Mouse (Mus musculus) spleen, postnatal 4 days (tissue): ENCODE results near the gene Irs1.

Experiments used
- DNase-seq, 2 experiments: peaks; one replicate each; pipeline ENCODE4 v3.0.0; 2022; ENCODE audit warnings: low spot score in 2 of 2

The Irs1 gene

DNA sequence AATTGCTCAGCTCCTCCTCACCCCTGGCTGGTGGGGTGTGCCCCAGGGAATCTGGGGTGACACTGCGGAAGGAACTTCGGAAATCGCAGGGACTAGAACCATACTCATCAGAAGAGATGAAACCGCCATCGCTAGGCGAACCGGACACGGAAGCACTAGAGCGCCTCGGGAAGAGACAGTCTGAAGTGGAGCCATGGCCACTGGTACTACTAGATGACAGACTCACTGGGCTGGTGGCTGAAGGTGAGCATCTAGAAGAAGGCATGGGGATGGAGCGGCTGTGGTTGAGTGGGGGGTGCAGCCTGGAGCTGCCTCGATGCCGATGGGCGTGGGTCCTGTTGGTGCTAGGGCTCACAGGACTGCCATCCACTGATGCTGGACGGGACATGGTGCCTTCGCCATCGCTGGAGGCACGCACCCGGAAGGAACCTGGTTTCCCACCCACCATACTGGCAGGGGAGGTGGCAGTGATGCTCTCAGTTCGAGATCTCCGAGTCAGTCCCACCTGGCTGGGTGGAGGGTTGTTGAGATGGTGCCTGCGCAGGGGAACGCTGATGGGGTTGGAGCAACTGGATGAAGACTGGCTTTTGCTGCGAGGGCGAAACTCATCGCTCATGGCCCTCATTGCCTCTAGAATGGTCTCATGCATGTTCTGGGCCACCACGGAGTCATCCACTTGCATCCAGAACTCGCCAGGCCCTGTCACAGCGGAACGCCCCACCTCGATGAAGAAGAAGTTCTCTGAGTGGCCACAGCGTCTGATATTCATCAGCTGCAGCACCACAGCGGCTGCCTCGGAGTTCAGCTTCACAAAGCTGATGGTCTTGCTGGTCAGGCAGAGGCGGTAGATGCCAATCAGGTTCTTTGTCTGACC is 1.9 kb downstream of the Irs1 start:
- no peak for DNase-seq

DNA sequence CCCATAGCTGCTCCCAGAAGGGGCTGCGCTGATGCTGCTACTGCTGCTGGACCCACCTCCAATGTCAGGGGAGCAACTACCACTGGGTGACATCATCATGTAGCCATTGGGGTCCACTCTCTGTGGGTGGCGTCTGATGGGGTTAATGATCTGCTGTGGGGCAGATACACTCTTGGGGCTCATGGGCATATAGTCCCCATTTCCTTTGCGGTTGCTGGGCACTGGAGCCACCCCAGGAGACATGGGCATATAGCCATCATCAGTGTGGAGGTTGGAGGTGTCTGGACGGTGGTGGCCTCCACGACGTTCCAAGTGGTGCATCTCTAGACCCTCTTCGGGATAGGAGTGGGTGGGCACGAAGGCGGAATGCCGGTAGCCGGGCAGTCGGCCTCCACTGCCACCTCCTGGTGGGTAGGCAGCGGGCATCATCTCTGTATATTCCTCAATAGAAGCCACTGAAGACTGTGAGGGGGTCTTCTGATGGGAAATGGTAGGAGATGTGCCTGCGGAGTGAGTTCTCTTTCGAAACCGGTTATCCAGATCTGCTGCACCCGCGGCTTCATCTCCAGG is 2.7 kb downstream of the Irs1 start:
- no peak for DNase-seq

DNA sequence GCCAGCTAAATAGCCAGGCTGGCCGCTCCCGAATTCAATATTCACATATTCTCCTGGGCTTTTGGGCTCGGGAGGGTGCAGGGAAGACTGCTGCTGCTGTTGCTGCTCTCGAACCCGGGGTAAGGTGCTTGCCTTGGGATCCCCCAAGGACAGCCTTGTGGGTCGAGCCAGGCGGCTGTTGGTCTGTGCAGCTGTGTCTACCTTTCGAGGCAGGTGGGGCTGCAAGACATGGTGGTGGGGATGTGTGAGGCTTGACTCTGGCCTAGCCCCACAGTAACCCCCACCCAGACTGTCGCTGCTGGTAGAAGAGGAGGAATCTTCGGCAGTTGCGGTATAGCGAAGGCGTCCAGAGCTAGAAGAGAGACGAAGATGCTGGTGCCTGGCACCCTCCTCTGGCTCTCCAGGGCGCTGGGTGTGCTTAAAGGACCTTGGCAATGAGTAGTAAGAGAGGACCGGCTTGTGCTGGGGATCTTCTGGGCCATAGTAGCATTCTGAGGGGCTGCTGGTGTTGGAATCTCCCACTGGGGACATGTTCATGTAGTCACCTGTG is 3.4 kb downstream of the Irs1 start:
- no peak for DNase-seq

- no peak for DNase-seq
These were observed 4.0 kb downstream of the Irs1 start for GRCm38 (mm10) chr1:82287052-82287775.

DNA sequence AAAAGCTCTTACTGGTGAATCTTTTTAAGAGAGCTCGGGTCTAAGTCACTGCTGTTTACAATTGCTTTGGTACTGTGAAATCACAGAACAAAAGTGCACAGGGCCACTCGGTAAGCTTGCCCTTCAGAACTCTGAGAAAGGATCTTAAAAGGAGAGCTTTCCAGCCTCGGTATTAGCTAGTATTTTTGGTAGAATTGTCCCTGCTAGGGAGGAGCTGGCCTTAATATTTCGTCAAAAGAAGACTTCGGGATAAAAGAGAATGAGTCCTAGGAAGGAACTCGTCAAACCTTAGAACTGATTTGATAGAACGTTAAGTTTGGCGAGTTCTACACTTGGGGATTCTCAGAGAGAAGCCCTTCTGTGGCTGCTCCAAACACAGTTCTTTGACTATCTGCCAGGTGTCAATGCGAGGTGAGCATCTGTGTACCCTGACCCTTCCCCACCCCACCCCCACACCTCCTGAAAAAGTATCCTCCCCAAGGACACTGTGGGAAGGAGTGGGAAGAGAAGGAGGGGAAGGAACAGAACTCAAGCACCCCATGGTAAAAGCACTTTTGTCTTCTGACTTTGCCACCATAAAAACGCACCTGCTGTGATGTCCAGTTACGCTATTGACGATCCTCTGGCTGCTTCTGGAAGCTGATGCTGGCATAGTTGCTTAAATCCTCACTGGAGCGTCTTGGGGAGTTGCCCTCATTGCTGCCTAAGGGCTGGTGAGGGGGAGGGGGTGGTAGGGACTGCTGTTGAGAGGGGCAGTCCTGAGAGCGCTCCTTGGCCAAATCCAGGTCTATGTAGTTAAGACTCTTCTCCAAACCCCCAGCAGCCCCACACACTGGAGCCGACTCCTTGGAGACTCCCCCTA is 4.8 kb downstream of the Irs1 start:
- no peak for DNase-seq

- no peak for DNase-seq
These were observed 5.6 kb downstream of the Irs1 start for GRCm38 (mm10) chr1:82285461-82286189.

DNA sequence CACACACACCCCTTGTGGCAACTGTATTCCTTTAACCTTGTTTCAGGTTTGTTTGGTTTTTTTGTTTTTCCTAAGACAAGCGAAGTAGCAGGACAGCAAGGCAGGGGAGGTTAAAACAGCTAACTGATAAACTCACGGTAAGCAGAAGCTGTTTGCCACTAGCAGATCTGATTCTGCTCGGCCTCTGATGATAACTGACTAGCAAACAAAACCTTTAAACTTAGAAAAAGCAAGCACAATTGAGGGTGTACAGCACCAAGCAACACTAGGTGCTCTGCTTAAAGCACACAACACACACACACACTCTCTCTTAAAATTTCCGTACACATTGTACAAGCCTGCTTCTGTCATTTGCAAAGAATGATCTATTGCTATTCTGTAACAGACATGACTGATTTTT is 6.8 kb downstream of the Irs1 start:
- DNase-seq = no peak

DNA sequence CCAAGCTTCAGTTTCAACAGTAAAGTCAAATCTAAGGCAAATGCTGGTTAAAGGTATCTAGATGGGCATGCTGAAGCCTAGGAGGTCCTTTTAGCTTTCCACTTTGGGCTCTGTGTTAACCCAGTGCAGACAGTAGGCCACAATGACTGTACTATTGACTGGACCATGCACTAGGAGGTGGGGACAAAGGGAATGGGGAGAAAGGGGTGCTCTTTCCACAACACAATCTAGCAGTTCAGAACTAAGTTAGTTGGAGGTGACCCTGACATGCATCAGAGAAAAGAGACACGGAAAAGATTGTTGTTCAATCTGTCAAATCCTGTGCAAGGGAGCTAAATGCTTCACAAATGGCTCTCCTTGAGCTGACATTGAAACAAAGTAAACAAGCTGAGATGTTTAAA is 7.3 kb downstream of the Irs1 start:
- no peak for DNase-seq

DNA sequence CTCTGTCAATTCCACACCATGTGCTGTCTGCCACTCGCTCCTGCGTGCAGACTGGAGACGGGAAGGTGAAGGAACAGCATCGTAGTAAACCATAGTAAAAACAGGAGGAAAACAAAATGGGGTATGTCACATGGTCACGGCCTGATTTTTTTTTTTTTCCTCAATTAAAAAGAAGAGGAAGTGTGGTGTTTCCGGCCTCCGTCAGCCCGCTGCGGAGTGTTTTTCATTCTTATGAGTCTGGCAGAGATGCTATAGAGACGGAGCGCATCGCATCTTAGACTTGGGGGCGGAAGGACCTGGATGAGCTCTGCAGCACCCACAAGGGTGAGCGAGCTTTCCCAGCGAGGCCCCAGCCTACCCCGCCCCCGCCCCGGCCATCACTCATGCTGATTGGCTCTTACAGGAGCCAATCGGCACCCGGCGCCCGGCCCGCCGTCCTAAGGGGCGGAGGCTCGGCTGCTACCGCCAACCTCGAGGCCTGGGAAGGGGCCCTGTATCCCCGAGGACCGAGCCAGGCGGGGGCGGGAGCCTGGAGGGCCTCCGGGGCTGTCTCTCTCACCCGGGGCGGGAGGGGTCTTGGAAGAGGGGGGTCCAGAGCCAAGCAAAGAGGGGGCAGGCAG is 8.1 kb downstream of the Irs1 start:
- peak; percentile 73 to 82 for DNase-seq

- DNase-seq = no peak
These were observed 9.4 kb downstream of the Irs1 start for GRCm38 (mm10) chr1:82281823-82282222.

DNA sequence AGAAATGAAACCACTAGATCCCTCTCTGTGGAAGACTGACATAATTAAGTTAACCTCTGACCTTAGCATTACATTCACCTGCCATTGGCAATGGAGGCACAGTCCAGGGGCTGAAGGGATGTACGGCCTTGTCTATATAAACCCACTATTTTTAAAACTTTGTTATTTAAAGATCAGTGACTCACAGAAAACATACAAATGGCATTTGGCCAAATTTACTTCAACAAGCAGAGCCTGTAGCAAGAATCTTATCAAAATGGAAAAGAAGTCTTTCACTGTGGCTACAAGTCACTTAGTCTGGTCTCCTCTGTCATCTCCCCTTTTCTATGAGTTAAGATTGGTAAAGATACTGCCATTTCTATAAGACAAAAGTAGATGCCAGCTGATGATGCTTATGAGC is 11.4 kb downstream of the Irs1 start:
- no peak for DNase-seq

DNA sequence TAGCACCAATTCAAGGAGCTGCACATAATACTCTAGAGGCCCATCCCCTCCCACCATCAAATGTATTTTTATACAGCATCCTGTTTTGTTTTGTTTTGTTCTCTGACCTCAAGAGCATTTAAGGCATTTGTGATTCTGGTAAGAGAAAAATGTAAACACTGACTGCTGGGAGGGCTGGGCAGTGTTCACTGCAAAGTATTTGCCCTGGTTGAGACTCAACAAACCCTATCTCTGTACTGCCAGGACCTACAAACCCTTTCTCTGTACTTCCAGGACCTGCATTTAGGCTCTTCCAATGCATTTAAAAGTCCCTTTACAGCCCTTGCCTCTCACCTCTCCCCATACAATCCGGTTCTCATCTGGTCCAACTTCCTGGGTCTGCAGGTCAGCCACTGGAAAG is 16.9 kb downstream of the Irs1 start:
- DNase-seq = no peak

- DNase-seq = no peak
These were observed 17.7 kb downstream of the Irs1 start for GRCm38 (mm10) chr1:82273529-82273928.

GRCm38 (mm10) chr1:82272231-82272630 is 19.0 kb downstream of the Irs1 start:
- DNase-seq = no peak

- DNase-seq = no peak
These were observed 23.7 kb downstream of the Irs1 start for GRCm38 (mm10) chr1:82267547-82267946.

- DNase-seq = no peak
These were observed 28.9 kb downstream of the Irs1 start for GRCm38 (mm10) chr1:82262331-82262730.

- no peak for DNase-seq
These were observed 29.6 kb downstream of the Irs1 start for GRCm38 (mm10) chr1:82261638-82262037.

- DNase-seq = no peak
These were observed 30.1 kb downstream of the Irs1 start for GRCm38 (mm10) chr1:82261053-82261618.

GRCm38 (mm10) chr1:82260055-82260454 is 31.2 kb downstream of the Irs1 start:
- DNase-seq = no peak

GRCm38 (mm10) chr1:82258331-82258730 is 32.9 kb downstream of the Irs1 start:
- no peak for DNase-seq
